Mouse (Mus musculus): ENCODE measurements around the gene Ccdc189. TPM values are rescaled to one million over a fixed set of nuclear protein-coding genes. Genes with fewer than 3 reads are reported as not detected.

Gene Ccdc189
- polyA plus RNA-seq (2017; shearing (Covaris generic)) = 1 to 10 TPM in 1 of 2 experiments, under 1 TPM in 1; 0.23 to 1.2 TPM

DNA sequence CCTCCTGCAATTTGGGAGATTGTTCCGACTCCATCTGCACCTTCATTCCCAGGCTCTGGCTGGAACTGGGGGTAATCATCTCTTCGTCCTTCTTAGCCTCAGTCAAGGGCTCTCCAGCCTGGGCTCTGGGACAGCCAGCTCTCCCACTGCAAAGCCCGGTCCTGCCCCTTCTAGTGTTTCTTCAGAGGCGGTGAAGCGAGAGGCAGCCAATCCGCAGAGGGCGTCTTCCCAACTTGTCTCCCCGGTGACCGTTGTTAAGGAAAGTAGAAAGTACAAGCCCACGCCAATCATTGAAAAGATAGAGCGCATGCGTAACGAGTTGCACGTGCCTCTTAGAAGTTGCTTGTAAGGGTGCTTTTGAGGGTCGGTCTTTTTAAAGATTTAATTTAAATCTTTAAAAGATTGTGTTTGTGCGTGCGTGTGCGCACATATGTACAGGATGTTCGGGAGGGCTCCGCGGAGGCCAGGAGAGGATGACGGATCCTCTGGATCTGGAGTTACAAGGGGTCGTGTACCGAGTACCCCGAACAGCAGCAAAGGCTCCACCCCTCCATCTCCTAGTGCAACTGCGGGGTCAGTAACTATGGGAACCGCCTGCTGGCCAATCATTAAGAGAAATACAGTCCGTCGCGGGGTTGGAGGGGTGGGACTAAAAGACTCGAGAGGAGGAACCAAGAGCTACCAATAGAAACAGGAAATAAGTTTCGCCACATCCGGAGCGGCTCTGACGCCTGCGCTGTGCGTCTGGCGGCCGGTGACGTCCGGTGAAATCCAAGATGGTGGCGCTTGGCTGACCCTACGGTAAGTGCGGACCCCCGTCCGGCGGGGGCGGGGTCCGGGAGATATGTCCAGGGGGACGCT lies at the start of gene Ccdc189, which contains the start of gene Rnf40:
Ccdc189 (minus strand) TSS at position 585 of the 861 bp plus-strand sequence.
Rnf40 (plus strand) TSS at position 757 of the 861 bp plus-strand sequence.

DNA sequence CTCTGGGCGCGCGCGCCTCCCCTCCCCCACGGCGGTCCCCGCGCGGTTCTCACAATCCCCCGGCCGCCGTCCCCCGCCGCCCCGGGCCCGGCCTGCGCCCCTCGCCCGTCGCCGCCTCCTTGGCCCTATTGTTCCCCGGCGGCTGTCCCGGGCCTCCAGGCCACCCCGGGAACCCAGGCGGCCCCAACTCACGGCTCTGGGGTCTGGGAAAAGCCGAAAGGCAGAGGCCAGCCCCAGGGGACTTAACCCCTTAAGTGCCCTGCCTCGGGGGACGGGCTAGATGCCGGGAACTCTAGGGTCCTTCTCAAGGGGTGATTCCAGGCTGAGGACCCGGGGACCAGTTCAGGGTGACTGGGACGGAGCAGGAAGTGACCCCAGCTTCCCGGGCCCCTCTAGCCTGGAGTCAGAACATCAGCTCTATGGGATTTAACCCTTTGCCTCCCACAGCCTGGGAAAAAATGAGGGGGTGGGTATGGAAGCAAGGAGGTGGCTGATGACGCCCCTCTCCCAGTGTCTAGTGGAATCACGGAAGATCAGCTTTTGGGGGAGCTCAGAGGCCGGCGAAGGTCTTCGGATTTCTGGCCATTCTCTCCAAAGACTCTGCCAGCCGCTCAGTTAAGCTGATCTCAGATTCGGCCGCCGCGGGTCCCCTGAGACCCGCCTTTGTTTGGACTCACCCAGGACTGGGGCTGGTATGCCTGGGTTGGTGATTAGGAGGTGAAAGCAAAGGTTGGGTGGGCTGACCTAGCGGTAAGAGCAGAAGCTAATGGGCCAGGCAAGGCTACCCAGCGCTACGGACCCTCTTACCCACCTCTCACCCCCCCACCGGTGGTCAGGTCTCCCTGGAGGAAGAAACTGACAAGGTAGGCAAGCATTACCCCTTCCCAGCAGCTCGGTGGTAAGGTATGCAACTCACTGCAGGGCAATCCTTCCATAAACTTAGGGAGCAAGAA lies 26.8 kb upstream of the Ccdc189 start, which contains the start of gene Zfp629:
Zfp629 (minus strand) TSS at position 907 of the 953 bp plus-strand sequence.

DNA sequence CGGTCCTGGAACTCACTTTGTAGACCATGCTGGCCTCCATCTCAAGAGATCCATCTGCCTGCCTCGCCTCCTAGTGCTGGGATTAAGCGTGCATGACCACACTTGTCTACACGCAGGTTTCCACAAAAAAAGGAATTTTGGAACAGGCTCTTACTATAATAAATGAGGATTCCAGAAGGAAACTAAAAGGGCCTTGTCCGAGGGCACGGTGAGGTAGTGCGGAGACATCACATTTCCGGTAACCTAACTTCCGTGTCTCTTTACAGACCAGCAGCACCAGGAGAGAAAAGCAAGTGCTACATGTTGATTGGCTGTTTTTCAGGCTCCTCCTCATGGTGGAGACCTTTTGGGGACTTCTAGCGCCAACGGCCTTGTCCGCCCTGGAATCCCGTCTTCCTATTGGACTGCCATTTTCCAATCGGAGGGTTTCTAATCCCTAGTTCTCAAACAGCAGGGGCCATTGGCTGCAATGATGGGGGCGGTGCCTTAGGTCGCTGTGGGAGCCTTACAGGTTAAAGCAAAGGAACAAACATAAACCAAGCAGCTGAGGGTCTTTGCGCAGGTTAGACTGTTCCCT lies 15.4 kb downstream of the Ccdc189 start, which contains the start of gene Phkg2:
Phkg2 (plus strand) TSS at position 446 of the 577 bp plus-strand sequence.

DNA sequence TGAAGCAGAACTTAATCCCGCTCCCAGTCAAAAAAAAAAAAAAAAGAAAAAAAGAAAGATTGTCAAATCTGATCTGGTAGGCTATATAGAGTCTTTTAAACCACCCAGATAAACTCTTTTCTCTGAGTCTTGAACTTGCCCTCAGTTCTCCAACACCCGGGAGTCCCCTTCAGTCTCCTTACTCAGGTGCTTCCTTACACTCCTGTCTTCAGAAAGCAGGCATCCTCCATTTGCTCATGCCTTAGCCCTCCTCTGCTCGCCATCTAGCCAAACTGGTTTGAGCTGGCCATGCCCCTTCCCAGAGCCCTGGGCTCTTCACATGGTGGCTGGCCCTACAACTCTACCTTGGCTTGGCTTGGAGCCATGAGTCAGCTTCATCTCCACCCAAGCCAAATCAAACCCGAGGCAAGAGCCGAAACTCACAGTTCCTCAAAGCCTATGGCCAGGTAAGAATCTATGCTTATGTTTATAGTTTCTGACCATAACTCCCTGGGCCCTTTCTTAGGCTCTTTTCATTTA lies 27.0 kb downstream of the Ccdc189 start, which contains the start of gene Tmem265:
Tmem265 (plus strand) TSS at position 51 of the 519 bp plus-strand sequence.

Other genes with a start within 250 kb of the Ccdc189 start
- gene Zfp768, start 243.0 kb downstream of the Ccdc189 start, polyA plus RNA-seq (2017; shearing (Covaris generic)) = under 1 TPM in 1 of 2 experiments, not detected in 1; 0.76 TPM
- 10 to 100 TPM; 16.2 to 23.4 TPM for gene Zfp747, start 212.5 kb downstream of the Ccdc189 start, polyA plus RNA-seq (2017; shearing (Covaris generic))
- 1 to 10 TPM; 6.8 to 7.3 TPM for gene 9130019O22Rik, start 201.4 kb downstream of the Ccdc189 start, polyA plus RNA-seq (2017; shearing (Covaris generic))
- 1 to 10 TPM; 7.3 to 7.4 TPM for gene E430018J23Rik, start 195.0 kb downstream of the Ccdc189 start, polyA plus RNA-seq (2017; shearing (Covaris generic))
- 10 to 100 TPM in 1 of 2 experiments, 1 to 10 TPM in 1; 8.4 to 11.7 TPM for gene Zfp764, start 181.8 kb downstream of the Ccdc189 start, polyA plus RNA-seq (2017; shearing (Covaris generic))
- 10 to 100 TPM; 32.1 to 53.1 TPM for gene Zfp688, start 166.5 kb downstream of the Ccdc189 start, polyA plus RNA-seq (2017; shearing (Covaris generic))
- gene Zfp689, start 139.4 kb downstream of the Ccdc189 start, polyA plus RNA-seq (2017; shearing (Covaris generic)) = 1 to 10 TPM; 6.9 to 7.4 TPM
- gene Prr14, start 129.0 kb downstream of the Ccdc189 start, polyA plus RNA-seq (2017; shearing (Covaris generic)) = 100 to 1,000 TPM; 113 to 128 TPM
- 10 to 100 TPM; 19.8 to 25.7 TPM for gene Fbrs, start 109.4 kb downstream of the Ccdc189 start, polyA plus RNA-seq (2017; shearing (Covaris generic))
- 10 to 100 TPM; 50.5 to 51.8 TPM for gene Srcap, start 76.6 kb downstream of the Ccdc189 start, polyA plus RNA-seq (2017; shearing (Covaris generic))
- gene Gm42715, start 69.0 kb downstream of the Ccdc189 start, polyA plus RNA-seq (2017; shearing (Covaris generic)) = 1 to 10 TPM; 5.9 to 7.6 TPM
- 10 to 100 TPM; 12.1 to 19.3 TPM for gene Tmem265, start 27.2 kb downstream of the Ccdc189 start, polyA plus RNA-seq (2017; shearing (Covaris generic))
- gene Phkg2, start 15.3 kb downstream of the Ccdc189 start, polyA plus RNA-seq (2017; shearing (Covaris generic)) = 100 to 1,000 TPM; 109 to 114 TPM
- 100 to 1,000 TPM in 1 of 2 experiments, 10 to 100 TPM in 1; 62.0 to 103 TPM for gene Rnf40, start 172 bp upstream of the Ccdc189 start, polyA plus RNA-seq (2017; shearing (Covaris generic))
- under 1 TPM; 0.49 to 0.92 TPM for gene Zfp629, start 27.2 kb upstream of the Ccdc189 start, polyA plus RNA-seq (2017; shearing (Covaris generic))
- gene Bcl7c, start 120.3 kb upstream of the Ccdc189 start, polyA plus RNA-seq (2017; shearing (Covaris generic)) = 10 to 100 TPM; 71.9 to 74.6 TPM
- not detected for gene Ctf1, start 124.1 kb upstream of the Ccdc189 start, polyA plus RNA-seq (2017; shearing (Covaris generic))
- gene Ctf2, start 143.6 kb upstream of the Ccdc189 start, polyA plus RNA-seq (2017; shearing (Covaris generic)) = not detected
- gene Fbxl19, start 155.9 kb upstream of the Ccdc189 start, polyA plus RNA-seq (2017; shearing (Covaris generic)) = 1 to 10 TPM in 1 of 2 experiments, under 1 TPM in 1; 0.74 to 1.4 TPM
- gene Orai3, start 181.2 kb upstream of the Ccdc189 start, polyA plus RNA-seq (2017; shearing (Covaris generic)) = 10 to 100 TPM; 22.3 to 32.9 TPM
- 1 to 10 TPM; 4.1 to 4.4 TPM for gene Setd1a, start 188.1 kb upstream of the Ccdc189 start, polyA plus RNA-seq (2017; shearing (Covaris generic))
- not detected for gene Gm49388, start 197.0 kb upstream of the Ccdc189 start, polyA plus RNA-seq (2017; shearing (Covaris generic))
- 1 to 10 TPM; 1.5 to 6.4 TPM for gene Hsd3b7, start 212.0 kb upstream of the Ccdc189 start, polyA plus RNA-seq (2017; shearing (Covaris generic))
- 100 to 1,000 TPM; 114 to 120 TPM for gene Stx4a, start 235.7 kb upstream of the Ccdc189 start, polyA plus RNA-seq (2017; shearing (Covaris generic))
- not detected for gene Stx1b, start 236.0 kb upstream of the Ccdc189 start, polyA plus RNA-seq (2017; shearing (Covaris generic))